Mouse (Mus musculus) retina, embryonic 14.5 days (tissue): ENCODE measurements at regions not wholly inside any gene's neighbourhood (a gene's known extent, or its start where the extent isn't known, plus 50 kb on each side); places are given as distances from the start of the nearest gene placed in this dataset.

Source experiments
- DNase-seq: peaks from one replicate; pipeline ENCODE4 v3.0.0-alpha.2; 2015; ENCODE audit warnings: low spot score

- DNase-seq = no peak
These were observed 194.5 kb upstream of the Zbtb20 start for GRCm38 (mm10) chr16:42681196-42681595.

DNA sequence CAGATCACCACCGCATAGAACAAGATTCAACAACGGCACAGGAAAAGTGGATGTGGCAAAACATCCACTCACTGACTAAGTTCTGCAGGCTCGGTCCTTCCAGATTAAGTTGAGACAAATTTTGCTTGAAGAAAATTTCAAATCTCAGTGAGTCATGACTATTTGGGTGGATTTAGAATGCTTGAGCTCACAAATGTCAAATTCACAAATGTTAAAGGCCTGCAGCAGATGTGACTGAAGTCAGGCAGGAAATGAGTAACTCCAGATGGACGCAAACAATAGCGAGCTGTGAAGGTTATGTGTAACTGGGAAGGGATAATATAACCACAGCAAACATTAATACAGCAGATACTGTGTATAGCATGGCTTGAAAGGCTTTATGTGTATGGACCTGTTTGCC, 198.5 kb upstream of the Zbtb20 start:
- no peak for DNase-seq

DNA sequence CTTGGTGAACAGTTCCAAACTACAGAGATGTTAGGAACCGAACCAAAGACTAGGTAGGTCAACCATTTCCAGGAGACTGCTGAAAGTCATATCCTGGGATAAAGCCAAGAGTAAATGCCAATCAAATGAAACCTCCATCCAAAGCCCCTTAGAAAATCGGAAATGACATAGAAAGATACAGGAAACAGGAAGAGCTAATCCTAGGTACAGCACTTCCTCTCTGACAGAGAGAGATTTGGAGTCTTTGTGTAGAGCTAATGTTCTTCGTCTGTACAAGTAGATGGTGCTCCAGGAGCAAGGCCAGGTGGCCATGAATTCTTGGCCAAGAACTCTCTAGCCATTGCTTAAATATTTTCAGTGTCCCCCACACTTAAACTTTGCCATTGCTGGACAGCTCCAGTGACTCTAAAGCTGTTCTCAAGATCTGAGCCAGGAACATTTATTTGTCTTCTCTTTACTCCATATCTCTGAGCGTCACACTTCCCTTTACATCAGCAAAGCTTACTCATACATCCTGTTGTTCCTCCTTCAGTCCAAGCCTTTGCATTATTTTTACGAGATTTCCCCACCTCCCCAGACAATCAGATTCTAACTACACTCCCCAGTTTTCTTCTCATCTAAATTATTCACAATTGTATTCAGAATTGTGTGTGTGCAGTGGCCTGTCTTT, 199.1 kb upstream of the Zbtb20 start:
- no peak for DNase-seq

- no peak for DNase-seq
These were observed 200.7 kb upstream of the Zbtb20 start for GRCm38 (mm10) chr16:42675031-42675430.

DNA sequence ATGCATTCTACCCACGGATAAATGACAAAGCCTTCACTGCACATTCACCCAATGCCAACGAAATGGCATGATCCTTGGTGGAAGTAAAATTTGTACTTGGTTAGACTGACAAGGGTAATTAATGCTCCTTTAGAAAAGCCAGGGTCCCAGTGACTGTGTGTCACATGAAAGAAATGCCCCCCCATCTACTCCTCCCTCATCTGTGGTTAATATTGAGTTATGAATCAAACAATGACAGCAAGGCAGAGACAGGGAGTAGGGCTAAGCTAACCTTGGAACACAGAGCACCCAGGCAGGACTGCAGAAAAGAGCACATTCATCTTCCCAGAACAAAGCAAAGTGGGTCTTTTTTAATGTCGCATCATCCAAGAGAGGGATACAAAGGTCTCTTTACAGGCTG, 209.1 kb upstream of the Zbtb20 start:
- no peak for DNase-seq

DNA sequence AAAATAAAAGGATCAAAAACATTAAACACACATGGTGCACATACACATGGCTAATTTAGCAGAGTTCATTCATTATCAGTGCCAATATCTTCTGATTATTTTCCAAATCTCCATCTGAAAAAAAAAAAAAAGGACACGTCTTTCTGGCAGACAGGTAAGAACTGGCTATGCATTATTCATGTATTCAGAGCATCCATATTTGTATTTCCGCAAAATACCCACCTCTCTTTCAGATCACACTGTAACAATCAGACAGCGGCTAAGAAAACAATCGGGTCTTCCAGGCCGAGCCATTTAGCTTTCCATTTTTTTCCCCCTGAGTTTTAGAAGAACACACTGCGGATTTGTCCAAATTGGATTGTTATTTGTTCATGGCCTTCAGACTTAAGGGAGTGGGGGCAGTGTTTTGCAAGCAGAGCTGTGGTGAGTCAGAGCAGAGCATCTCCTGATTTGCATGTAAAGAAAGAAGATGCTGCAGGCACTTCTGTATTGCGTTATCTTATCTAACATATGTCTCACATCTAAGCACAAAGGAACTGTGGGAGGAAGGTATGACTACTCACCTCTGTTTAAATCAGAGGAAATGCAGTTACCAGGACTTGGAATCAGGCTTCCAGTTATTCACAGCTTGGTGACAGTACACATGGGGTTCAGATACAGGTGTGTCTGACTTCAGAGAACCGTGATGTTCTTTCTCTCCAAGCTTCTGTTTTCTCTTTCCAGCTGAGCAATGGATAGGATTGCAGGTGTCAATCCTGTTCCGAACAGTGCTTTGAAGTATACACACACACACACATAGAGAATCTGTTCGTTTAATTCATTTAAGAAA, 223.6 kb upstream of the Zbtb20 start:
- DNase-seq = no peak

GRCm38 (mm10) chr16:42649767-42650166, 225.9 kb upstream of the Zbtb20 start:
- DNase-seq = no peak

- no peak for DNase-seq
These were observed 227.0 kb upstream of the Zbtb20 start for GRCm38 (mm10) chr16:42648531-42649142.

- no peak for DNase-seq
These were observed 227.9 kb upstream of the Zbtb20 start for GRCm38 (mm10) chr16:42647762-42648161.

DNA sequence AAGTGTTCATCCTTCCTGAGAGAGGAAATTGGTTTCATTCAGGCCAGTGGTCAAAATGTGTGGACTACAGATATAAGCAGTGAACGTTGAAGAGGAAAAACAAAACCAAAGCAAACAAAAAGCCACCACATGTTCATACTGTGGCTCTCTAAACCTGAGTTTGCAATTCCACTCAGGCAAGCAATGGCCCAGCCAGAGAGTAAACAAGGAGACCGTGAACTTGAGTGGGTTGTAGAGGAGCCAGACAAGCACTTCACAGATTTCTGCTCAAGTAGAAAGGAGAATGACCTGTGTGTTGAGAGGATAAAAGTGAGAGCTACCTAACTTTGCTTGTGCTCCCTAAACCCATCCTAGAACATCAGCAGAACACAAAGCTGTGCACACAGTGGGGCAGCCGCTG, 239.9 kb upstream of the Zbtb20 start:
- DNase-seq = no peak

DNA sequence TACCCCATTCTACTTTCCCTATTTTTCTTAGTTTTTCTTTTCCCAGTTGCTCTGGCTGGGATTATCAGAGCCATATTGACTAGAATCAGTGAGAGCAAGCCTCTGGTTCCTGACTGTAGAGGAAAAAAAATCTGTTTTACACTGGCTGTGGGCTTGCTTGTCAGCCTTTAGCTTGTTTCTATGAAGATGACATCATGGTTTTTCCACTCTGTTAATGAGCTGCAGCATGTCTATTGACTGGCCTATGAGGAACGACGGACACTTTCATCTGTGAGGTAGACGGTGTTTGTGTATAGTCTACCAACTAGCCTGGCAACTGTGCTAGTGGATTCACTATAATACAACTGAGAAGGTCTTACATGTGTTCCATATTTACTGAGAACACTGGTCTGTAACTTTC, 248.0 kb upstream of the Zbtb20 start:
- DNase-seq = no peak

- DNase-seq = no peak
These were observed 259.8 kb upstream of the Zbtb20 start for GRCm38 (mm10) chr16:42615920-42616319.

DNA sequence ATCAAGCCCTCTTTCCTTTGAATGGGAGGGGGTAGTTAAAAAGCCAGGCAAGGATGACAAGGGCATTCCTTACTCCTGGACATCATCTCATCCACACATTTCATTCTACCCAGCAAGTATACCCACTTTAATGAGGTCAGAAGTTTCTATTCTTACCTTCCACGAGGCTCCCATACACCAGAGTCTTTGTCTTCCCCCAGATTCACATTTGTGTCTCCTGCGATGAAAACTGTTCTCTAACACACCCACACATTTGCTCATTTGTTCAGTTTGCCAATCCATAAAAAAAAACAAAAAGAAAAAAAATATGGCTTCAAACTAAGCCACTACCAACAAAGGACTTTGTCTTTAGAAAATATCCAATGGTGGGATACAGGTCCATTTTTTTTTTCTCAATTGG, 263.7 kb upstream of the Zbtb20 start:
- DNase-seq = no peak

DNA sequence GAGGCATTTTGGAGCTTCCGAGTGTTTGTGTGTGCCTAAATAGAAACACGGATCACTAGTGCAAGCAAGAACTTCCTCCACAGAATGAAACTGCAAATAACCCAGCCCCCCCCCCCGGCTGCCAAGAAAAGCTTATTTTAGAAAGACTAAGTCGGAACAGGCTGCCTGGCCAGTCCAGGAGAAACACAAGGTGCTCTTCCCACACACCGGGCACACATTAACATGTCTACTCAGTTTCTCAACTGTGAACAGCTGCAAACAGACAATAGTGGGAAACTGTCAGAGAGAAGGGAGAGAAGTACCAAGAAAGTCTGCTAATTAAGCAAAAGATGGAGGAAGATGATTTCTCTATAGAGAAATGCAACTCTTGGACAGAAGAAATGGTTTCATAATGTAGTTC, 267.3 kb upstream of the Zbtb20 start:
- DNase-seq = no peak

GRCm38 (mm10) chr16:42592321-42592720, 251.9 kb upstream of the Gap43 start:
- DNase-seq = no peak

- DNase-seq = no peak
These were observed 251.1 kb upstream of the Gap43 start for GRCm38 (mm10) chr16:42591530-42591929.

DNA sequence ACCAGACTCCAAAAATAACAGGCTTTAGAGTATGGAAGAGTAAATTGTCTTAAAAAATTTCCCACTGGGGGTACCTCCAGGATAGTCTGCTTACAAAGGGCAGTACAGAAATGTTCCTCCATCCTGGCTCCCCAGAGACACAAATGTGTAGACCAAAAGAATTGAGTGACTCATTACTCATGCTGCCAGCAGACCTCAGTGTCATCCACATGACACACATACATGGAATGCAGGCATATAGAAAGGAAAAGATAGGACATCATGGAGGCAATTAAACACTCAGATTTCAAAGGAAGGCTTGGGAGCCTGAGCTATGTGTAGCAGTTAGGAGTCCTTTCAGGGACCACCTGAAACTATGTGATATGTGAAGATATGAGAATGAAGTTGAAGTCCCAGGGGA, 245.7 kb upstream of the Gap43 start:
- DNase-seq = no peak

GRCm38 (mm10) chr16:42575517-42575946, 235.1 kb upstream of the Gap43 start:
- DNase-seq = peak; percentile 89

- DNase-seq = no peak
These were observed 234.5 kb upstream of the Gap43 start for GRCm38 (mm10) chr16:42574978-42575377.

GRCm38 (mm10) chr16:42570246-42570996, 230.0 kb upstream of the Gap43 start:
- no peak for DNase-seq

GRCm38 (mm10) chr16:42569335-42569734, 228.9 kb upstream of the Gap43 start:
- no peak for DNase-seq

- DNase-seq = no peak
These were observed 209.1 kb upstream of the Gap43 start for GRCm38 (mm10) chr16:42549591-42549990.
